Mouse (Mus musculus) lung, embryonic 15.5 days (tissue): Measurements from ENCODE around the gene Lefty1. TPM values are rescaled to one million over a fixed set of nuclear protein-coding genes. Genes with fewer than 3 reads are reported as not detected.
A peak's percentile ranks its signal among the peaks of the same experiment; 100 is the strongest.
"Not testable (repeated sequence)": the region's sequence is repeated elsewhere in the genome, so short reads cannot be mapped to it uniquely, and the experiment has no call there.

Source experiments
- ATAC-seq: fragments of 200-750 bp; cut with Nextera tagmentation; 2 replicates; pipeline ENCODE4 v1.8.0; 2017; ENCODE audit warnings: moderate number of reproducible peaks, borderline replicate concordance; ENCODE audit not compliant: low FRiP score, low TSS enrichment; ENCODE audit errors: extremely low read depth
- H3K27ac ChIP-seq: fragments of 300-500 bp; sonication (generic); 2 replicates; pipeline ENCODE4 v1.5.1; 2015; ENCODE audit warnings: moderate library complexity, mild to moderate bottlenecking, inconsistent platforms
- H3K27me3 ChIP-seq: fragments of 300-500 bp; sonication (generic); 2 replicates; pipeline ENCODE4 v1.6.1; 2015; ENCODE audit warnings: inconsistent platforms
- H3K36me3 ChIP-seq: fragments of 300-500 bp; sonication (generic); 2 replicates; pipeline ENCODE4 v1.6.1; 2015; ENCODE audit warnings: inconsistent platforms
- H3K4me1 ChIP-seq: fragments of 300-500 bp; sonication (generic); 2 replicates; pipeline ENCODE4 v1.6.1; 2015; ENCODE audit warnings: inconsistent platforms
- H3K4me2 ChIP-seq: fragments of 300-500 bp; sonication (generic); 2 replicates; pipeline ENCODE4 v1.6.1; 2015; ENCODE audit warnings: inconsistent platforms, mild to moderate bottlenecking, moderate library complexity
- H3K4me3 ChIP-seq: fragments of 300-500 bp; sonication (generic); 2 replicates; pipeline ENCODE4 v1.5.1; 2015; ENCODE audit warnings: mild to moderate bottlenecking, inconsistent platforms
- H3K9ac ChIP-seq: fragments of 300-500 bp; sonication (generic); 2 replicates; pipeline ENCODE4 v1.6.1; 2015; ENCODE audit warnings: inconsistent platforms
- H3K9me3 ChIP-seq: fragments of 300-500 bp; sonication (generic); 2 replicates; pipeline ENCODE4 v1.6.1; 2016; ENCODE audit warnings: inconsistent platforms
- WGBS: fragments of 180-500 bp; shearing (Covaris S2); methylation state at CpG from one replicate; pipeline ENCODE4 v1.1.7; 2015; 5-methylcytosine and 5-hydroxymethylcytosine counted together
- polyA plus RNA-seq: library from polyadenylated mRNA; unstranded; fragments of >200 nt; fragmentation: Nextera tagmentation; extraction: Ambion mirVana; gene quantifications from 2 replicates; pipeline ENCODE4 v1.2.1, GENCODE M21; 2015

The Lefty1 gene
- polyA plus RNA-seq, 1 experiment from 2014 or later = 1.2 TPM

- Histone ChIP-seq H3K27ac (no peak overlapping the region), H3K9ac (no peak overlapping the region), H3K9me3 (no peaks in the 10 kb centered on the region), H3K36me3 (peaks cover 2% of the 10 kb centered on the region; the same call in 1 of the 2 replicates), H3K4me3 (no peak overlapping the region), H3K4me1 (0 out of 2 replicates have a peak, but pooled peaks cover 3% of the 10 kb centered on the region), H3K27me3 (no peaks in the 10 kb centered on the region), H3K4me2 (no peak overlapping the region)
- ATAC-seq = no peak
- 46% methylated on average over 3 of the region's 3 CpGs for WGBS
Observed at GRCm38 (mm10) chr1:180966542-180966941, 31.7 kb downstream of the Lefty1 start.

- no peak for ATAC-seq
Observed at GRCm38 (mm10) chr1:180967261-180967660, 32.4 kb downstream of the Lefty1 start.

GRCm38 (mm10) chr1:180972941-180973340 is 38.1 kb downstream of the Lefty1 start:
- Histone ChIP-seq H3K36me3 (no peaks in the 10 kb centered on the region), H3K27me3 (no peaks in the 10 kb centered on the region), H3K9me3 (no peaks in the 10 kb centered on the region), H3K9ac (no peak overlapping the region), H3K27ac (no peak overlapping the region), H3K4me1 (no peaks in the 10 kb centered on the region), H3K4me2 (no peak overlapping the region), H3K4me3 (no peak overlapping the region)
- WGBS = 84% methylated on average over 10 of the region's 11 CpGs
- ATAC-seq = no peak

More at GRCm38 (mm10) chr1:180967261-180967660, 32.4 kb downstream of the Lefty1 start:
- Histone ChIP-seq H3K9ac (no peak overlapping the region), H3K4me3 (no peak overlapping the region), H3K9me3 (no peaks in the 10 kb centered on the region), H3K27ac (no peak overlapping the region), H3K36me3 (peaks cover 2% of the 10 kb centered on the region; the same call in 1 of the 2 replicates), H3K4me2 (no peak overlapping the region), H3K27me3 (no peaks in the 10 kb centered on the region), H3K4me1 (0 out of 2 replicates have a peak, but pooled peaks cover 3% of the 10 kb centered on the region)
- 85% methylated on average over 7 of the region's 7 CpGs for WGBS

GRCm38 (mm10) chr1:180974126-180974746 is 39.4 kb downstream of the Lefty1 start:
- Histone ChIP-seq H3K4me1 (no peaks in the 10 kb centered on the region), H3K9ac (no peak overlapping the region), H3K27ac (no peak overlapping the region), H3K27me3 (no peaks in the 10 kb centered on the region), H3K4me3 (no peak overlapping the region), H3K9me3 (no peaks in the 10 kb centered on the region), H3K36me3 (no peaks in the 10 kb centered on the region), H3K4me2 (no peak overlapping the region)
- ATAC-seq = peak; percentile 56
- WGBS = 53% methylated on average over 14 of the region's 14 CpGs

- Histone ChIP-seq H3K36me3 (no peaks in the 10 kb centered on the region), H3K27me3 (no peaks in the 10 kb centered on the region), H3K27ac (no peak overlapping the region), H3K4me2 (no peak overlapping the region), H3K9me3 (no peaks in the 10 kb centered on the region), H3K4me3 (no peak overlapping the region), H3K4me1 (no peaks in the 10 kb centered on the region), H3K9ac (no peak overlapping the region)
- 63% methylated on average over 4 of the region's 4 CpGs for WGBS
- no peak for ATAC-seq
Observed at GRCm38 (mm10) chr1:180976110-180976679, 41.4 kb downstream of the Lefty1 start.

- ATAC-seq = no peak
- WGBS = 73% methylated on average over 24 of the region's 24 CpGs
- H3K9me3 ChIP-seq = no peaks in the 10 kb centered on the region
Observed at GRCm38 (mm10) chr1:180979484-180980251, 44.8 kb downstream of the Lefty1 start.

GRCm38 (mm10) chr1:180980464-180980863 is 45.6 kb downstream of the Lefty1 start:
- no peak overlapping the region for H3K9ac ChIP-seq
- ATAC-seq = 0 out of 2 replicates have a peak, but pooled peaks have one; percentile 14
- H3K4me1 ChIP-seq = no peaks in the 10 kb centered on the region
- H3K9me3 ChIP-seq = no peaks in the 10 kb centered on the region
- H3K4me3 ChIP-seq = no peak overlapping the region
- no peak overlapping the region for H3K4me2 ChIP-seq
- no peaks in the 10 kb centered on the region for H3K36me3 ChIP-seq
- 63% methylated on average over 2 of the region's 2 CpGs for WGBS
- no peak overlapping the region for H3K27ac ChIP-seq
- H3K27me3 ChIP-seq = no peaks in the 10 kb centered on the region

More at GRCm38 (mm10) chr1:180979484-180980251, 44.8 kb downstream of the Lefty1 start:
- Histone ChIP-seq H3K4me2 (no peak overlapping the region), H3K4me1 (no peaks in the 10 kb centered on the region), H3K9ac (no peak overlapping the region), H3K4me3 (no peak overlapping the region), H3K27ac (no peak overlapping the region), H3K27me3 (no peaks in the 10 kb centered on the region), H3K36me3 (no peaks in the 10 kb centered on the region)

GRCm38 (mm10) chr1:180981298-180982046 is 46.6 kb downstream of the Lefty1 start:
- not testable (repeated sequence) for H3K9me3 ChIP-seq, H3K4me2 ChIP-seq, ATAC-seq, H3K27me3 ChIP-seq, H3K9ac ChIP-seq, H3K36me3 ChIP-seq, H3K27ac ChIP-seq, H3K4me3 ChIP-seq, H3K4me1 ChIP-seq
- 65% methylated on average over 7 of the region's 7 CpGs for WGBS

GRCm38 (mm10) chr1:180986701-180987100 is 51.9 kb downstream of the Lefty1 start:
- Histone ChIP-seq H3K27ac (no peak overlapping the region), H3K9ac (no peak overlapping the region), H3K4me3 (no peak overlapping the region), H3K9me3 (no peaks in the 10 kb centered on the region), H3K36me3 (no peaks in the 10 kb centered on the region), H3K4me1 (no peaks in the 10 kb centered on the region), H3K4me2 (no peak overlapping the region), H3K27me3 (no peaks in the 10 kb centered on the region)
- no peak for ATAC-seq
- WGBS = 86% methylated on average over 8 of the region's 8 CpGs

- H3K27me3 ChIP-seq = no peaks in the 10 kb centered on the region
- no peak overlapping the region for H3K4me3 ChIP-seq
- 0 out of 2 replicates have a peak overlapping the region, but pooled peaks have one; percentile 16 for H3K4me2 ChIP-seq
- no peaks in the 10 kb centered on the region for H3K9me3 ChIP-seq
- H3K36me3 ChIP-seq = no peaks in the 10 kb centered on the region
- no peak overlapping the region for H3K9ac ChIP-seq
- ATAC-seq = no peak
- WGBS = 0% methylated on average over 9 of the region's 9 CpGs
- no peak overlapping the region for H3K27ac ChIP-seq
- H3K4me1 ChIP-seq = no peaks in the 10 kb centered on the region
Observed at GRCm38 (mm10) chr1:180987759-180988158, 52.9 kb downstream of the Lefty1 start.
